Mouse (Mus musculus): ENCODE results near the gene Gm2000.
"Not testable (repeated sequence)": the region's sequence is repeated elsewhere in the genome, so short reads cannot be mapped to it uniquely, and the experiment has no call there.

DNA sequence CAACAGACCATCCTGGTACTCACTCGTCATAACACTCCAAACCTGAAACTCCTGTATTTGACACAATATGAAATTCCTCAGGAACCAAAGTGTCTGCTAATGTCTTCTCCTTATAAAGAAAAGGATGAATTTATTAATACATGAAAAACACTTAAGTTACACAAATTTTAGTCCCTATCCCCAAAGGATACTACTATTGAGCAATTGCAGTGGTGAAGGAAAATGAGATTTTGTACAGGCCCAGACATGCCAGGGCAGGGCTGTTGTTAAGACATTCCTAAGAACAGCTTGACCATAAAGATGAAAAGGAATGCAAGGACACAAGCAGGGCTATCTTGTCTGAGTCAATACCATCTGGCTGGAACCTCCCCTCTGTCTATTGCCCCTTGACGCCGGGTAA lies 34.3 kb downstream of the Gm2000 start:
- TF ChIP-seq EP300 (optimal IDR thresholded peaks at IDR 0.05); CTCF (IDR thresholded peaks at IDR 0.05; ENCODE audit: low read depth): not testable (repeated sequence)
